Mouse (Mus musculus) layer of hippocampus, adult 6 months (tissue): ENCODE measurements around the gene Olfr486. TPM values are rescaled to one million over a fixed set of nuclear protein-coding genes. Genes with fewer than 3 reads are reported as not detected.

Experiments
- long read RNA-seq, 2 experiments: library from polyadenylated mRNA; unstranded; transcript quantifications; one replicate each; pipeline ENCODE4 v2.0.0; 2019 to 2020
- polyA plus RNA-seq: library from polyadenylated mRNA; unstranded; fragments of <200 nt; fragmentation: Nextera tagmentation; gene quantifications from 2 replicates; pipeline ENCODE4 v1.2.3, GENCODE M21; 2021

Gene Olfr486
- not detected in 2 replicates for polyA plus RNA-seq
- long read RNA-seq, experiment 1: 0 reads
- long read RNA-seq, experiment 2: 0 reads

DNA sequence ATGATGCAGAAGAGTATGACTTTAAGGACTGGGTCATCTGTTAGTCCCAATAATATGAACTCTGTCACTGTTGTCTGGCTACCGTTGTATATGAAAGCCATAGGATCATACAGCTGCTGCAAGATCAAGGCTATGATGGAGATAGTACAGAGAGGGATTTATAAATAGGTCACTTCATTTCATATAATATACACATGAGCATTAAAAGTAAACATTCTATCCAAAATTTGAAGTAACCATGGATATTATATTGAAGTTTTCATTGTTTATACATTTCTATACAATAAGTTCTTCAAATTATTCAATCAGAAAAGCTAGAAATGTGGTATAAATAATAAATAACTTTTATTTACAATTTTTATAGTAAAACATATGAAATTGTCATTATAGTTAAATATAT lies at the start of gene Olfr486:
Gene Olfr486 (minus strand): TSS at position 101 of the 400 bp plus-strand sequence.

DNA sequence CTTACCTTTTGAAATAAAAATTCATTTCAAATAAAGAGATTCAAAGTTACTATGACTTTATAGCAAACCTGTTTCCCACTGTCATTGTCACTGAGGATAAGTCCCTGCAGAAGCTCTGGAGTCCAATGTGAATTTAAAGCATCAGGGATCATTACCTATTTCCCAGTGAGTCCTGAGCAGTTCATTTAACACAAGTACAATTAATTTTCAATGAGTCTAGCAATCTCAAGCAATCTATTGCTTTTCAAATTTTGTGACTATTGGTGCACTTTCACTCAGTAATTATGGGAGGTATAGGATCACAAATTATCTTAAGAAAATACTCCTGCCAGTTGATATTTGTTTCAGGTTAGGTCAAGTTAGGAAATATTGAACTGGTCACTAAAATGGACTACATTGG lies 42.0 kb upstream of the Olfr486 start, which contains the start of gene Olfr487:
Gene Olfr487 (minus strand): TSS at position 101 of the 400 bp plus-strand sequence.

DNA sequence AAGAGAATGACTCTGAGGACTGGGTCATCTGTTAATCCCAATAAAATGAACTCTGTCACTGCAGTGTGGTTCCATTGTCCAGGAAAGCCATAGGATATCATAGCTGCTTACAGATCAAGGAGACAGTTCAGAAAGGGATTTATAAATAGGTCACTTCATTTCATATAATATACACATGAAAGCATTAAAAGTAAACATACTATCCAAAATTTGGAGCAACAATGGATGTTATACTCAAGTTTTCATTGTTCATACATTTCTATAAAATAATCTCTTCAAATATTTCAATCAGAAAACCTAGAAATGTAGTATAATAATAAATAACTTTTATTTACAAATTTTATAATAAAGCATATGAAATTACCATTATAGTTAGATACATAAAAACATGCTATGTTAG lies 12.8 kb downstream of the Olfr486 start, which contains the start of gene Olfr485:
Gene Olfr485 (minus strand): TSS at position 101 of the 400 bp plus-strand sequence.

DNA sequence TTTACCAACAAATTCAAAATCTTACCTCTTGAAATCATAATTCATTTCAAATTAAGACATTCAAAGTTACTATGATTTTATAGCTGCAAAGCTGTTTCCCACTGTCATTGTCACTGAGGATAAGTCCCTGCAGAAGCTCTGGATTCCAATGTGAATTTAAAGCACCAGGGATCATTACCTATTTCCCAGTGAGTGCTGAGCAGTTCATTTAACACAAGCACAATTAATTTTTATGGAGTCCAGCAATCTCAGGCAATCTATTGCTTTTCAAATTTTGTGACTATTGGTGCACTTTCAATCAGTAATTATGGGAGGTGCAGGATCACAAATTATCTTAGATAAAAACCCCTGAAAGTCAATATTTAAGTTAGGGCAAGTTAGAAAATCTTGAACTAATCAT lies 45.2 kb downstream of the Olfr486 start, which contains the start of gene Olfr484:
Gene Olfr484 (minus strand): TSS at position 101 of the 400 bp plus-strand sequence.

Other genes with a start within 250 kb of the Olfr486 start
- not detected in 2 replicates for gene Olfr473, start 242.3 kb downstream of the Olfr486 start, polyA plus RNA-seq
- gene Olfr474, start 218.1 kb downstream of the Olfr486 start, polyA plus RNA-seq: not detected in 2 replicates
- gene Olfr476, start 207.9 kb downstream of the Olfr486 start, polyA plus RNA-seq: not detected in 2 replicates
- not detected in 2 replicates for gene Olfr477, start 186.0 kb downstream of the Olfr486 start, polyA plus RNA-seq
- gene Olfr478, start 138.8 kb downstream of the Olfr486 start, polyA plus RNA-seq: not detected in 2 replicates
- gene Olfr479, start 122.0 kb downstream of the Olfr486 start, polyA plus RNA-seq: not detected in 2 replicates
- gene Olfr480, start 105.4 kb downstream of the Olfr486 start, polyA plus RNA-seq: not detected in 2 replicates
- not detected in 2 replicates for gene Olfr481, start 92.9 kb downstream of the Olfr486 start, polyA plus RNA-seq
- not detected in 2 replicates for gene Olfr482, start 75.2 kb downstream of the Olfr486 start, polyA plus RNA-seq
- gene Olfr483, start 71.9 kb downstream of the Olfr486 start, polyA plus RNA-seq: not detected in 2 replicates
- gene Olfr484, start 45.3 kb downstream of the Olfr486 start, polyA plus RNA-seq: not detected in 2 replicates
- not detected in 2 replicates for gene Olfr485, start 12.9 kb downstream of the Olfr486 start, polyA plus RNA-seq
- not detected in 2 replicates for gene Olfr487, start 41.9 kb upstream of the Olfr486 start, polyA plus RNA-seq
- not detected in 2 replicates for gene Olfr488, start 85.6 kb upstream of the Olfr486 start, polyA plus RNA-seq
- not detected in 2 replicates for gene Olfr490, start 116.2 kb upstream of the Olfr486 start, polyA plus RNA-seq
- not detected in 2 replicates for gene Olfr491, start 140.7 kb upstream of the Olfr486 start, polyA plus RNA-seq
- not detected in 2 replicates for gene Olfr492, start 150.9 kb upstream of the Olfr486 start, polyA plus RNA-seq
- not detected in 2 replicates for gene Olfr493, start 174.2 kb upstream of the Olfr486 start, polyA plus RNA-seq
- not detected in 2 replicates for gene Olfr494, start 192.6 kb upstream of the Olfr486 start, polyA plus RNA-seq
- not detected in 2 replicates for gene Olfr495, start 220.4 kb upstream of the Olfr486 start, polyA plus RNA-seq
- not detected in 2 replicates for gene Olfr497, start 247.7 kb upstream of the Olfr486 start, polyA plus RNA-seq